Mouse (Mus musculus) midbrain, embryonic 12.5 days (tissue): Measurements from ENCODE around the gene Smoc1. TPM values are rescaled to one million over a fixed set of nuclear protein-coding genes. Genes with fewer than 3 reads are reported as not detected.

Experiments
- ATAC-seq: fragments of 200-750 bp; cut with Nextera tagmentation; 2 replicates; pipeline ENCODE4 v1.8.0; 2017; ENCODE audit warnings: low read depth, moderate TSS enrichment, moderate library complexity; ENCODE audit not compliant: low FRiP score
- H3K27ac ChIP-seq: fragments of 300-500 bp; sonication (generic); replicated peaks from 2 replicates; pipeline ENCODE4 v1.5.1; 2016; ENCODE audit warnings: mild to moderate bottlenecking
- H3K27me3 ChIP-seq: fragments of 300-500 bp; sonication (generic); 2 replicates; pipeline ENCODE4 v1.6.1; 2016; ENCODE audit warnings: mild to moderate bottlenecking
- H3K36me3 ChIP-seq: fragments of 300-500 bp; sonication (generic); 2 replicates; pipeline ENCODE4 v1.6.1; 2016
- H3K4me1 ChIP-seq: fragments of 300-500 bp; sonication (generic); 2 replicates; pipeline ENCODE4 v1.6.1; 2016
- H3K4me2 ChIP-seq: fragments of 300-500 bp; sonication (generic); replicated peaks from 2 replicates; pipeline ENCODE4 v1.6.1; 2016; ENCODE audit warnings: mild to moderate bottlenecking, moderate library complexity
- H3K4me3 ChIP-seq: fragments of 300-500 bp; sonication (generic); 2 replicates; pipeline ENCODE4 v1.5.1; 2016; ENCODE audit warnings: mild to moderate bottlenecking
- H3K9ac ChIP-seq: fragments of 300-500 bp; sonication (generic); replicated peaks from 2 replicates; pipeline ENCODE4 v1.6.1; 2016; ENCODE audit warnings: mild to moderate bottlenecking, moderate library complexity
- H3K9me3 ChIP-seq: fragments of 300-500 bp; sonication (generic); 2 replicates; pipeline ENCODE4 v1.6.1; 2016; ENCODE audit warnings: mild to moderate bottlenecking
- WGBS: fragments of 180-500 bp; shearing (Covaris S2); methylation state at CpG from one replicate; pipeline ENCODE4 v1.1.7; 2016; 5-methylcytosine and 5-hydroxymethylcytosine counted together
- polyA plus RNA-seq: library from polyadenylated mRNA; unstranded; fragments of >200 nt; fragmentation: Nextera tagmentation; extraction: Ambion mirVana; gene quantifications from 2 replicates; pipeline ENCODE4 v1.2.1, GENCODE M21; 2016

The Smoc1 gene
- polyA plus RNA-seq, 1 experiment from 2014 or later, result 32.0 TPM

DNA sequence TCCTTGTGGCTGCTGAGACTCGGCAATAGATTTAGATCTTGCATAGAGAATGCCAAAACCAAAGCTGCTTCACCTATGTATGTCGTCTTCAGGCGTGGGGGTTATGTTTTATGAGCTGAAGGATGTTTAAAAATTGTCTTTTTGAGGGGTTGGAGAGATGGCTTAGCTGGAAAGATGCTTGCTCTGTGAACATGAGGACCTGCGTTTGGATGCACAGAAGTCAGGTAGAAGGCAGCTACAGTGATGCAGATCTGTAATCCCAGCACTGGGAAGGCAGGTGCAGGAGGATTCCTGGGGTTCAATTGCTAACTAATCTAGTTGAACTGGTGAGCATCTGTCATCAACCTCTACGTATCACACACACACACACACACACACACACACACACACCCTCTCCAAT, 61.5 kb downstream of the Smoc1 start:
- Histone ChIP-seq H3K4me1 (no peaks in the 10 kb centered on the region), H3K4me2 (no peak overlapping the region), H3K9ac (no peak overlapping the region), H3K9me3 (no peaks in the 10 kb centered on the region), H3K27ac (no peak overlapping the region), H3K36me3 (no peaks in the 10 kb centered on the region), H3K4me3 (no peak overlapping the region), H3K27me3 (no peaks in the 10 kb centered on the region)
- WGBS, result 83% methylated on average over 5 of the region's 5 CpGs
- no peak for ATAC-seq

DNA sequence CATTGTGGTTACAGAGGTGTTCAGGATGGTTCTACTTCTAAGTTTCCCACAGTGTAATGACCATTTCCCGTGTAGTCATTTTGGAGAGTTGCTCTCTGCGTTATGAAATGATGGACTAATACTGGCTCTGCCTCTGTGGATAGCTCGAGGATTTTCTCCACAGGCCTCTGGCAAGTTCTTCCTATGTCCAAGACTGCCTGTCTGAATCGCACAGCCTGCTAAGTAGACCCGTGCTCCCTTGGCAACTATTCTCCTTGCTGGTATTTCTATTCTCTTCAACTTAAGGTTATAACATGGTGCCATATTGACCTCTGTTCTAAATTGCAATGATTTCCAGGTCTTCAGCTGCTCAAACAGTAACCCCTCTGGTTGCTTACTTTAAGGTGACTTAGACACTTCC, 65.0 kb downstream of the Smoc1 start:
- no peaks in the 10 kb centered on the region for H3K9me3 ChIP-seq
- ATAC-seq, result no peak
- no peak overlapping the region for H3K4me2 ChIP-seq
- H3K36me3 ChIP-seq, result no peaks in the 10 kb centered on the region
- 86% methylated on average over 5 of the region's 5 CpGs for WGBS
- H3K9ac ChIP-seq, result no peak overlapping the region
- no peaks in the 10 kb centered on the region for H3K4me1 ChIP-seq
- H3K4me3 ChIP-seq, result no peak overlapping the region
- H3K27ac ChIP-seq, result no peak overlapping the region
- no peaks in the 10 kb centered on the region for H3K27me3 ChIP-seq

DNA sequence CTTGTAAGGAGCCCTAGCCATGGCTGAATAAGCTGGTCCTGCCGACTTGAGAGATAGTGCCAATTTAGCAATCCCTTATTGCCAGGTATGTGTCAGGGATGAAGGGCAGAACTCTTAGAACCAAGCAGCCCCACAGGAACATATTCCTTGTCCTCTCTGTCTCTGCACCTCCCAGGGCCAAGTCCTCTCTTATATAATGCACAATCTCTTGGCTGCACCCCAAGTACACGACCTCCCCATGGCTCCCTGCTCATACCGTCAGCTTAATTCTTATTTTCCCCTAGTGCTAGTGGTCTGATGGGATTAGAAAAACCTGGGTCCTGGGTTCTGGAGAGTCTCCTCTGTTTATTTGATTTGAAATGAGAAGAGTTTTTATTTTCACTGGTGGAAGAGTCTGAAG, 66.0 kb downstream of the Smoc1 start:
- 89% methylated on average over 3 of the region's 3 CpGs for WGBS
- Histone ChIP-seq H3K36me3 (no peaks in the 10 kb centered on the region), H3K9me3 (no peaks in the 10 kb centered on the region), H3K4me2 (no peak overlapping the region), H3K27me3 (no peaks in the 10 kb centered on the region), H3K9ac (no peak overlapping the region), H3K27ac (no peak overlapping the region), H3K4me1 (0 out of 2 replicates have a peak, but pooled peaks cover 5% of the 10 kb centered on the region), H3K4me3 (no peak overlapping the region)
- ATAC-seq, result no peak

DNA sequence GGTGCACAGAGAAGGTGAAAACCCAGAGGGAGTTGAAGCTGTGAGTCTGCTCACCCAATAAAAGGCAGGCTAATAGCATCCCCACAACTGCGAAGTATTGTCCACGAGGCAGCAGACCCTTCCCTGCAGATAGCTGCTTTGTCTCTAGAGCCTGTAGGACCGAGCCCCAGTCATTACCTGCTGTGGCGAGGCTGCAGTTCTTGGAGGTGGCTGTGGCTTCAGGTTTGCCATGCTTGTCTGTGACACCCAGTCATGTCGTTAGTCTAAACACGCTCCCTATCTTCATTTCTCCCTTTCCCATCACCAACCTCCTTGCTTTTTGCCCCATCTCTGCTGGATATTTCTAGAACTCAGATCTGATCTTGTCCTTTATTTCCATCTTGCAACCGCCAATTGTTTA, 66.6 kb downstream of the Smoc1 start:
- no peak for ATAC-seq
- H3K9me3 ChIP-seq, result no peaks in the 10 kb centered on the region
- 77% methylated on average over 7 of the region's 7 CpGs for WGBS

DNA sequence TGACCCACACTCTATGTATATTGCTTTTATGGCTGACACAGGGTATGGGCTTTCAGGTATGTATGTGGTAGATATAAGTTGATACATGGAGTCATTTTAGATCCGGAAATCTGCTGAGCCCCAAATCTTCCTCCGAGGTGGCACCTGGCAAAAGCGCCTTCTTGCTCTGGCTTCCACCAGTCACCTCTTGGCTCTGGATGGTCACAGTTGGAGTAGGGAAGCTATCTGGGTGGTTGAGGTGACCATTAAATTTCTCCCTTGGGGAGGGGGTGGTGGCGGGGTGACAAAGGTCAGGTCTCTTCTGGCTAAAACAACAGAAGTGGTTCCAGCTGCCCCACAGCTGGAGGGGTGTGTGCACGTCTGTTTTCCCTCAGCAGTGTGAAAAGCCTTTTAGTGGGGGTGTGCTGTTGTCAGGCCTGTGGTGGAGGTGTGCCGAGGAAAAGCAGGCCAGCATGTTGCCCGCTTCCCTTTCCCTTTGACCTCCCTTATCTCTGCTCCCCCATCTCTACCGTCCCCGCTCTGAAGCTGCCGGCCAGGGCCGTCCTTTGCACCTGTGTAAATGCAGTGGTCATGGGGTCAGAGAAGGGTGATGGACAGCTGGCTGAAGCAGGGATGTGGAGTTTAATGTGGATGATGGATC, 68.3 kb downstream of the Smoc1 start:
- H3K9me3 ChIP-seq, result no peaks in the 10 kb centered on the region
- no peak overlapping the region for H3K4me3 ChIP-seq
- H3K27ac ChIP-seq, result no peak overlapping the region
- H3K4me2 ChIP-seq, result no peak overlapping the region
- H3K9ac ChIP-seq, result no peak overlapping the region
- H3K27me3 ChIP-seq, result no peaks in the 10 kb centered on the region
- peaks cover 6% of the 10 kb centered on the region; the same call in 1 of the 2 replicates for H3K4me1 ChIP-seq
- ATAC-seq, result no peak
- no peaks in the 10 kb centered on the region for H3K36me3 ChIP-seq
- 67% methylated on average over 11 of the region's 11 CpGs for WGBS

More for the DNA sequence above, 66.6 kb downstream of the Smoc1 start:
- Histone ChIP-seq H3K4me2 (no peak overlapping the region), H3K27ac (no peak overlapping the region), H3K36me3 (no peaks in the 10 kb centered on the region), H3K27me3 (no peaks in the 10 kb centered on the region), H3K4me1 (0 out of 2 replicates have a peak, but pooled peaks cover 5% of the 10 kb centered on the region), H3K4me3 (no peak overlapping the region), H3K9ac (no peak overlapping the region)

DNA sequence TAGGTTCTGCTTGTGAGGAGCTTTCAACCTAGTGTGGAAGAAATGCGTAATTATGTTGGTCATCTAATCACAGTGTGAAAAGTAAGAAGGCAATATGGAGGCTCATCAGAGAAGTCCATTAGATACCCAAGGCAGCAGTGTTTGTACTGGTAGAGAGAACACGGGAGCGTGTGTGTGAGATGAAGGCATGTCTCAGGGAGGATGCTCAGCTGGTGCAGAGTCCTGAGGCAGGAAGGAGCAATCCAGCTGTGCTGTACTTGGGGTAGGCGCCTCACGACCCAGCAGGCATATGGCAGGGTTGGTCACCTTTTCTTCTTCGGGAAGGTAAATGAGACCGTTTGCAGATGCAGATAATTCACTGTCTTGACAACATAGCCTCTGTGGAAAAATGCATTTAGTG, 70.7 kb downstream of the Smoc1 start:
- no peaks in the 10 kb centered on the region for H3K27me3 ChIP-seq
- H3K9ac ChIP-seq, result no peak overlapping the region
- peaks cover 11% of the 10 kb centered on the region; the same call in 1 of the 2 replicates for H3K4me1 ChIP-seq
- no peak overlapping the region for H3K4me2 ChIP-seq
- WGBS, result 80% methylated on average over 7 of the region's 7 CpGs
- H3K36me3 ChIP-seq, result no peaks in the 10 kb centered on the region
- no peak overlapping the region for H3K4me3 ChIP-seq
- no peaks in the 10 kb centered on the region for H3K9me3 ChIP-seq
- no peak for ATAC-seq
- no peak overlapping the region for H3K27ac ChIP-seq

DNA sequence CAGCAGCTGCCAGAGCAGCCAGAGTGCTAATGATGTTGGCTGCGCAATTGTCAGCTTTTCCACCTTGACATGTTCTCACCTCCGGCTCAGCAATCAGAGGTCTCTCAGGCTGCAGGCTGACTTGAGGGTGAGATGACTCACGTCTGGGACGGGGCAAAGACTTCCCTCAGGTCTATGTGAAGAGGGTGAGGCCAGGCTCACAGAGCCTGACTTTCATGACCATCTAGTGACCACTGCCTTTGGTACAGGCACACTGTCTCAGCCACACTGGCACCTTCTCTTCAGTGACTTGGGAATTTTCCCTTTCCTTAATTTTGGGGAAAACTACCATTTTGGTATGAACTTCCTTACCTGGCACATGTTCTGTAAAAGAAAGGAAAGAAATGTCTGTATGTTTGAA, 71.1 kb downstream of the Smoc1 start:
- no peak overlapping the region for H3K4me3 ChIP-seq

DNA sequence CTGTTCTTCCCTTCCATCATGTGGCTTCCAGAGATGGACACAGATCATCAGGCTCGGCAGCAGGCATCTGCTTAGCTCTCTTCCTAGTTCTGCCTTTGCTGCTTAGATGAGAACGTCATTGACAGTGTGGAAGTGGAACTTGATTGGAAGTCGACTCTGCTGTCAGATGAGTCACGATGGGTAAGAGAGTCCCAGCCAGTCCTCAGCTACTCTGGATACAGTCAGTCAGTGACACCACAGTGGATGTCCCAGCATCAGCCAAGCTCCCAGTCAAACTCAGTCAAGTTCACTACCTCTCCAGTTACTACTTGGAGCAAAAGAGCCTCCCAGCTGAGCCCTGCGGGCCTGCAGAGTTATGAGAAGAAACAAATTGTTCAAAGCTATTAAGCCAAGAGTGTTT, 72.6 kb downstream of the Smoc1 start:
- 83% methylated on average over 5 of the region's 5 CpGs for WGBS
- Histone ChIP-seq H3K9ac (no peak overlapping the region), H3K4me2 (no peak overlapping the region), H3K4me3 (no peak overlapping the region), H3K36me3 (no peaks in the 10 kb centered on the region), H3K27me3 (no peaks in the 10 kb centered on the region), H3K27ac (no peak overlapping the region), H3K4me1 (peaks cover 11% of the 10 kb centered on the region; the same call in 1 of the 2 replicates), H3K9me3 (no peaks in the 10 kb centered on the region)
- ATAC-seq, result no peak

More for the DNA sequence above, 71.1 kb downstream of the Smoc1 start:
- no peaks in the 10 kb centered on the region for H3K27me3 ChIP-seq
- H3K9ac ChIP-seq, result no peak overlapping the region
- H3K4me2 ChIP-seq, result no peak overlapping the region
- peaks cover 11% of the 10 kb centered on the region; the same call in 1 of the 2 replicates for H3K4me1 ChIP-seq
- H3K27ac ChIP-seq, result no peak overlapping the region
- ATAC-seq, result no peak
- no peaks in the 10 kb centered on the region for H3K9me3 ChIP-seq
- no peaks in the 10 kb centered on the region for H3K36me3 ChIP-seq
- WGBS, result 77% methylated on average over 4 of the region's 4 CpGs

DNA sequence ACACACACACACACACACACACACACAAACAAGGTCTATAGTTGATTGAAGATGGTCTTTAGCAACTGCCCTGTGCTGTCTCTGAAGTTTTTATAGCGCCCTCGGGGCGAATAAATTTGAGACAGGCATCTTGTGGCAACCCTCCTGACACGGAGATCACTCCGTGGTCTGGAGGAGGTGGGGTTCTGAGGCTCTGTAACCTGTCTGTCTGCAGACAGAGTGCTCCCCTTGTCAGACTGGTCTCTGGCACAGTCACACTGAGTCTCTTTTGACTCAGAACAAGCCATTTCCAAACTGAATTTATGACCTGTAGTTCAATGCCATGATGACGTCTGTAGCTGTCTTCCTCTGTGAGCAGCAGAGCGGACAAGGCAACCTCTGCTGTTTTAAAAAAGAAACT, 75.1 kb downstream of the Smoc1 start:
- Histone ChIP-seq H3K9me3 (no peaks in the 10 kb centered on the region), H3K4me1 (peaks cover 11% of the 10 kb centered on the region; the same call in 1 of the 2 replicates), H3K9ac (no peak overlapping the region), H3K4me2 (no peak overlapping the region), H3K36me3 (no peaks in the 10 kb centered on the region), H3K4me3 (no peak overlapping the region), H3K27me3 (no peaks in the 10 kb centered on the region), H3K27ac (no peak overlapping the region)
- no peak for ATAC-seq
- 91% methylated on average over 7 of the region's 7 CpGs for WGBS

DNA sequence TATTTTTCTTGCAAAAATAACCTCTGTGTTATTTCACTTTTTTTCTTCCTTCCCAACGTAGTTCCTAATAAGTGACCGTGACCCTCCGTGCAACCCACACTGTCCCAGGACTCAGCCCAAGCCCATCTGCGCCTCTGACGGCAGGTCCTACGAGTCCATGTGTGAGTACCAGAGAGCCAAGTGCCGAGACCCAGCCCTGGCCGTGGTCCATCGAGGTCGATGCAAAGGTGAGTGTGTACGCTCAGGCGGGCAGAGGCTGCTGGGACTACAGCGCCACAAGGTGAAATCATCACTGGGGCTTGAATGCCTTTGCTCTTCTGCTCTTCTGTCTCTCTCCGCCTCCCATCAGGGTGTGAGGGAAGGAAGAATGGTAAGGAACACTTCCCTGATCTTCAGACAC, 77.9 kb downstream of the Smoc1 start:
- H3K4me2 ChIP-seq, result no peak overlapping the region
- no peak overlapping the region for H3K9ac ChIP-seq
- no peaks in the 10 kb centered on the region for H3K27me3 ChIP-seq
- H3K27ac ChIP-seq, result no peak overlapping the region
- 93% methylated on average over 14 of the region's 14 CpGs for WGBS
- H3K36me3 ChIP-seq, result no peaks in the 10 kb centered on the region
- no peak for ATAC-seq
- H3K9me3 ChIP-seq, result no peaks in the 10 kb centered on the region
- no peak overlapping the region for H3K4me3 ChIP-seq
- H3K4me1 ChIP-seq, result peaks cover 19% of the 10 kb centered on the region; the same call in 1 of the 2 replicates

DNA sequence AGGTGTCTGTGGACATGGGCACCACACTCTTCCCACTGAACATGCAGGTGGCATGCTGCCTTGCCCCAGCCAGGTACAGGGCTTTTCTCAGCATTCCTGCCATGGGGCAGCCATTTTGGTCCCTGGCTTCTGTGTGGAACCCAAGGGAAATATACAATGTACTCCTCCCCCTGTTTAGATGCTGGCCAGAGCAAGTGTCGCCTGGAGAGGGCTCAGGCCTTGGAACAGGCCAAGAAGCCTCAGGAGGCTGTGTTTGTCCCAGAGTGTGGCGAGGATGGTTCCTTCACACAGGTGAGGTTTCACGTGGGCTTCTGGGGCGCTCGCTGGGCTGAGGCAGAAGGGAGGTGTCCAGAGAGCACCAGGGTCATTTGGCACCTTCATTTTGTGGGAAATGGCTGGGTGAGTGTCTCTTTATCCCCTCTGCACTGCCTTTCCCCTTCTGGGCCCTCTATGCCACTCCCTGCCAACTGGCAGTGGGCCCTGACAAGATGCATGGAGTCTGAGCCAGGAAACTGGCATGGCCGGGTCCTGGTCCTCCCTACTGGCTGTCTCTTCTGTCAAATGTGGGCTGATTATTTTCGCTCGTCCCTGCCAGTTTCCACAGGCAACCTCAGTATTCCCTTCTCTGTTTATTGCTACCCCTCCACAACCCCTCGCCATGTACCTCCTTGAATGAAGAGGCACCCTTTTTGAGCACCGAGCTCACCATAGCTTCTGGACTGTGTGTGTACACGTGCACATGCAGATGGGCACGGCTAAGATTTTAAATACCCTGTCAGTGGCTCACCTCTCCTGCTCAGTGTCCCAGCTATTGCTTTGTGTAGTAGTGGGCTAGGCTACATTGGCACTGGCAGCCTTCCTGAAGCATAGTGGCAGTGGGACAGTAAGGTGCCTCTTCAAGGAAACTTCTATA, 79.4 kb downstream of the Smoc1 start:
- Histone ChIP-seq H3K4me1 (peaks cover 13% of the 10 kb centered on the region; the same call in 1 of the 2 replicates), H3K9ac (no peak overlapping the region), H3K9me3 (no peaks in the 10 kb centered on the region), H3K36me3 (no peaks in the 10 kb centered on the region), H3K4me2 (no peak overlapping the region), H3K27me3 (no peaks in the 10 kb centered on the region), H3K27ac (no peak overlapping the region), H3K4me3 (no peak overlapping the region)
- no peak for ATAC-seq
- 90% methylated on average over 12 of the region's 12 CpGs for WGBS
